Mouse (Mus musculus) embryo, embryonic 9.5 days (tissue): ENCODE measurements around the gene Hoxa9.

Experiments used
- DNase-seq: peaks from one replicate; pipeline ENCODE4 v3.0.0-alpha.2; 2017; ENCODE audit errors: extremely low spot score

Hoxa9 gene

GRCm38 (mm10) chr6:52203371-52204049, 27.4 kb downstream of the Hoxa9 start:
- no peak for DNase-seq

GRCm38 (mm10) chr6:52203121-52203370, 27.8 kb downstream of the Hoxa9 start:
- DNase-seq = no peak

DNA sequence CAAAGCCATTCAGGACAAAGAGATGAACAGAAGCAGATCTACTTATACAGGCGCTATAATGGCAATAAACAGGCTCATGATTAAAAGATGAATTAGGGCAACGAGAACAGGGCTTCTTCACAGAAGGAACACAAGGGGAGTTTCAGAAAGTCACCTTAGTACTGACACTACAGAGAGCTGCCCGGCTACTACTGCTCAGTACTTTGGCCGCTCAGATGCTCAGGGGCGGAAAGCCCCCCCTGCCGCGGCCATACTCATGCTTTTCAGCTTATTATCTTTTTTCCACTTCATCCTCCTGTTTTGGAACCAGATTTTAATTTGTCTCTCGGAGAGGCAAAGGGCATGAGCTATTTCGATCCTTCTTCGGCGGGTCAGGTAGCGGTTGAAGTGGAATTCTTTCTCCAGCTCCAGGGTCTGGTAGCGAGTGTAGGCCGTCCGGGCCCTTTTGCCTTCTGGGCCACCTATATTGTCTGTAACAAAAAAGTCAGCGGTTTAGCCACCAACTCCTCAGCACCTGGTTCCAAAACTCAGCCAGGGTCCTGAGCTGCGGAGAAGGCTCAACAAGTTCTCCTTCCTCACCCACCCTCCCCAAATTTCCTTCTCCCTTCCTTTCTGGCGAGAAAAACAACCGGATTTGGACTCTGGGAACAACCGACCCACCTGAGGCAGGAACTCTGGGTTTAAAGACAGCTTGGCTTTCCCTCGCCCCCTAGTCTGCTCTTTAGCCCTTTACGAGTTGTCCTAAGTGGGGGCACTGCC, 28.3 kb downstream of the Hoxa9 start:
- no peak for DNase-seq

DNA sequence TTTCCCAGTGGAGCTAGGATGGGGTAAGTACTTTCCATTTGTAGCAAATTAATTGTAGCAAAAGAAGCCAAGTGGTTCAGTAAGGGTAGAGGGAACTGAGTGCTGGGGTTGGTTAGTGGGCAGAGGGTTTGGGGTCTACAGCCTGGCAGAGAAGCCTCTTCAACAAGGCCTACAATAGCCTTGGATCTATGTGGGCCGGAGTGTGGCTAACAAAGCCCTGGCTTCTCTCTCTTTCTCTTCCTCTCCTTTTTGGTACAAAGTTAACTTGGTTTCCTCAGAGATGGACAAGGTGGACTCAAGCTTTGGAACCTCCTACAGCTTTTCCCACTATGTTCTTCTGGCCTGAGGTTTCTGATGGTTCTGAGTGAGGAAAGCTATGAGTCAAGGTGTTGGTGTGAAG, 29.6 kb downstream of the Hoxa9 start:
- DNase-seq = no peak

DNA sequence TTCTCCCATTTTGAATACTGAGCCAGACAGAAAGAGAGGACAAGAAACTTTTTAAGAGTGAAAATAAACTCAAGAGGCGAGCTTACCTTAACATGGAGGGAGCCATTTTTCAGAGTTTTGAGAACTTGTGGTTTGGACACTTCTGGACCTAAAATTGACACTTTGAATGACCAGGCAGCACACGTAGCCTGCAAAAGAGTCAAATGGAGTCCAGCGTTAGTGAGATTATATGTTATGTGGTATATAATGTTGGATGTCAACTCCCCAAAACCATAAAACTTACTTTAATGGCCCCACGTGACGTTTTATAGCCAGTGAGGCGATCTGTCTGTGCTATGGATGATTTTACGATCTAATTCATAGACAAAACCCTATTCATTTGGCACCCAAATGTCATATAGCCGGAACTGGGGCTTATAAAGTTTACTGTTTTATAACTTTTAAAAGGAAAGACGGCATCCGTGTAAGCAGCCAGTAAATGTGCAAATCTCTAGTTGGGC, 30.1 kb downstream of the Hoxa9 start:
- no peak for DNase-seq

- DNase-seq = peak; percentile 73
These were observed 30.7 kb downstream of the Hoxa9 start for GRCm38 (mm10) chr6:52200073-52200750.

GRCm38 (mm10) chr6:52197271-52197670, 33.6 kb downstream of the Hoxa9 start:
- DNase-seq = peak; percentile 63

- DNase-seq = no peak
These were observed 34.1 kb downstream of the Hoxa9 start for GRCm38 (mm10) chr6:52196811-52197210.

DNA sequence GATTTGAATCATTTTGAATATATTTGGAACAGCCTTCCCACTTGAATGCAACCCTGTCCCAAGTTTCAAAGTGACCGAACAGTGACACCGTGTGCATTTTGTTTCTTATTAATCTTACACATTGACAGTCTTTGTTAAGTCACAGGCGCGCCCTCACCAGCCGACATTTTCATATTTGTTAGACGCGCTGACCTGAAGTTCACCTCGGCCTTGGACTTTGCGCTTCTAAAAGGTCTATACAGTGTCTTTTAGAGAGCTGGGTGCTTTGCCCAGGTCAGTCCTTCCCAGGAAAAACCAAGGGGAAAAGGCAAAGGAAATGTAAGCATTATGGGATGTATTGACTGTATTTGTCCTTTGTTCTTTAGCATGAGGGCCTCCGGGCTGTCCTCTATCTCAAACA, 36.2 kb downstream of the Hoxa9 start:
- DNase-seq = peak; percentile 66

- DNase-seq = peak; percentile 90
These were observed 38.9 kb downstream of the Hoxa9 start for GRCm38 (mm10) chr6:52191860-52192550.

- no peak for DNase-seq
These were observed 39.7 kb downstream of the Hoxa9 start, which contains the start of gene Hoxa4 for GRCm38 (mm10) chr6:52190906-52191810. Hoxa4 (minus strand) TSS chr6:52191753.

GRCm38 (mm10) chr6:52190410-52190809, 40.5 kb downstream of the Hoxa9 start:
- DNase-seq = peak; percentile 71

GRCm38 (mm10) chr6:52189909-52190308, 41.0 kb downstream of the Hoxa9 start:
- no peak for DNase-seq

GRCm38 (mm10) chr6:52189172-52189591, 41.7 kb downstream of the Hoxa9 start:
- no peak for DNase-seq

DNA sequence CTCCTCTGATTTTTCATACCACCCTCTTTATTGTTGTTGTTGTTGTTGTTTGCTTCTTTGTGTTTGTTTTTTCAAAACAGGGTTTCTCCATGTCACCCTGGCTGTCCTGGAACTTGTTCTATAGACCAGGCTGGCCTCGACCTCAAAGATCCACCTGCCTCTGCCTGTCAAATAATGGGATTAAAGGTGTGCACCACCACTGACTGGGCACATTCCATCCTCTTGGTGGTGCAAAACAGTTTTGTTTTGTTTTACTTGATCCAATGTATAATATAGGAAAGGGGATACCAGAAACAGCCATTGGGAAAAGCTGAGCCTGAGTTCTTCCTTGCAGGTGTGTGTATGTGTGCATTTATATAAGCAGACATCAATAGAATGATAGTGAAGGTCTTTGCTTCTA, 44.4 kb downstream of the Hoxa9 start:
- no peak for DNase-seq

DNA sequence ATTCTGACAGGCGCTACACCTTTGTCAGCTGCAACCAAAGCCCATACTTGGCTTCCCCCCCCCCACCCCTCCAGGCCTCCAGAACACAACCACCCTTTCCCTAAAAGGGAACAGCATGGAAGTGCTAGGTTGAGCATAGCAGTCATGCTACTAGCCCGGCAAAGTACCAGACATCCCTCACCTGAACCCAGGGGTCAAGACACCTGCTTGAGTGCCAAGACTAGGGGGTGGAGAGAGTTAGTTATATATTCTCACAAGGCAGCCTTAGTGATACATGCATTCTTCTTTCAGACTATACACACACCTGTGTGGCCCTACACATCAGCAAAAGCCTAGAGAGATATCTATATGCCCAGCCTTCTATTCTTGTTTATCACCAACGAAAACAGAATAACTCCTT, 45.1 kb downstream of the Hoxa9 start:
- DNase-seq = no peak

DNA sequence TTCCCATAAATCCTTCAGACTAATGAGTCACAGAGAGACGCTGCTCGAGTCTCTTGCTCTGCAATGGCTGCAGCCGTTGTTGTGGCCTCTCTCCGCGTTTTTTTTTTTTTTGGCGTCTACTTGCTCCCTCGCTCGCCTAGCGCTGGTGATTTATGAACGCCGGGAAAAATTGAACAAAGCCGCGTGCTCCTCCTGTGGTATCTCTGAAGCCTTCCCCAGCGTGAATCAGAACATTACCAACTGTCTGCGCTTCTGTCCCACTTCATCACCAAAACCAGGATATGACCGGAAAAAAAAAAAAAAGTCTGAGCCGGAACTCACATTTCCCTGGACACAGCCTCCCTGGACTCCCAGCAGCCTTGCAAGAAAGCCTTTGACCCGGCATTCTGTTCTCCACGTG, 45.7 kb downstream of the Hoxa9 start:
- DNase-seq = no peak

DNA sequence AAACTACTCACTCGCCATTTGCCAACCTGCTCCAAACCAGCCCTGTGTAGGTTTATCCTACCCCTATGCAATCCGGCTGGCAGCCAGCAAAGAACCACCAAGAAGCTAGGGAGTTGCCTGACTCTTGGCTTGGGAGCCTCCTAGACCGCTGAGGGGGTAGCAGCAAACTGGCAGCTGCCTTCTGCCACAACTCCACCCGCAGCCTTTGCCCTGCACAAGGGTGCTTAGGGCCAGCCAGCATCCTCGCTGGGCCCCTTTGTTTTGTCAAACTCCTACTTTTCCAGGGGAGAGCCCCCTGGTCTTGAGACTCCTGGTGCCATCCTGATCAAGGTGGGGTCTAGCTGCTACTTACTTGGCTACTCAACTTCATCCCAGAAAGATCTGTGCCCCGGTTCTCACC, 46.2 kb downstream of the Hoxa9 start:
- no peak for DNase-seq

DNA sequence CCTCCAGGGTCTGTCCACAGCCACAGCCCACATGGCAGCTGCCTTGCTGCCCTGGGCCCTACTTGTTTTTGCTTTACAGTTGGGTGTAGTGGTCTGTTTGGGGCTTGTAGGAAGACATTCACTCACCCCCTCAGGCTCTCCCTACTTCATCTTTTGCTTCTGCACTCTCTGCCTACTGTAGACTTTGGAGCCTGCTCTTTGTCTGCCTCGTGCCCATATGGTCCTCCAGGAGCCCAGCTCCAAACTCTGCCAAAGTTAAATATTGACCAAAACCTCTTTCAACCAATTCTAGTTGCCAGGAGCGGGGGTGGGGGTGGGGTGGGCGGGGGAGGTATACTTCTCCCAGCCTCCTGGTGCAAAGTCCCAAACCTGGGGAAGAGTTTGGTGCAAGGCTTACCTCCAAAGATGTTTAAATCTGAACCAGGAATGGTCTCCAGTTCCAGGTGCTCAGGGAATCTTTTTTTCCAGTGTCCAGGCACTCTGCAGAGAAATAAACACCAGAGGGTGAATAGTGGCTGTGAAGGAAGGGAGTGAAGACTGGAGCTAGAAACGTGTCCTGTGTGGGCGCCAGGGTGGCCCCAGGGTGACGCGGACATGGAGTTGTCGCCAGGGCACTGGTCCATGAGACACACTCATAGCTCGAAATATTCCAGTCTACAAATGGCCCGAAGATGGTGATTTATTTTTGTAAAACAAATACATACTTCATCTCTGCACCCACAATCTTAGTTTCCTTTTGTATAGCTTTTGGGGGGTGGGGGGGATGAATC, 47.4 kb downstream of the Hoxa9 start:
- no peak for DNase-seq

DNA sequence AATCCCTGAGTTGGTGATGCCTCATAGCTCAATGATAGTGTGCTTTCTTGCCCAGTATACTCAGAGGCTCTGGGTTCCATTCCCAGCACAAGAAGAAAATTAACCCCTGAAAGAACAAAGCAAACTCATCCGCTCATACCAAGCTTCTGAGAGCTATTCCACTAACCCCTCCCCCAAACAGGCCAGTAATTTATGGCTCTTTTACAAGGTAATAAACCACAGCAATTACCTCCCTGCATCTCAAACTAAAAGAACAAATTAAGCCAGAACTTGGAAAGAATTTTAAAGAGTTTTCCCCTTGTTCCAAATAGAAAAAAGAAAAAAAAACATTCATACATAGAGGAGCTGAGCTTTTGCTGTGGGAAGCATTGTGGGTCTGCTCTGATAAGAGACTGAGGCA, 48.1 kb downstream of the Hoxa9 start:
- DNase-seq = no peak
